8 mouse cellular contexts compared by ENCODE assay signal in genomic region chr7:128611799-128612411, GRCm38 (mm10). TPM values are rescaled to one million over a fixed set of nuclear protein-coding genes. Genes with fewer than 3 reads are reported as not detected.
DNase-seq lines count a peak whose midpoint lies in the region; ATAC-seq and TF ChIP-seq lines count a peak whose summit lies in the region.

No protein-coding gene starts in this region.

- no peak for DNase-seq in heart, adult 11 months
- DNase-seq in hindbrain, postnatal 0 days (ENCODE audit: low spot score) = no peak
- no peak for DNase-seq in gastrocnemius, postnatal 14 days
- no peak for DNase-seq in right cerebral cortex, postnatal 10 days (ENCODE audit: low spot score in 2 of 2)
- DNase-seq in urinary bladder, postnatal 14 days (ENCODE audit: low spot score) = no peak

- ATAC-seq in heart, embryonic 11.5 days (replicated peaks; ENCODE audit: insufficient number of reproducible peaks, low FRiP score, low TSS enrichment) = no peak
- ATAC-seq in embryonic facial prominence, embryonic 12.5 days (ENCODE audit: insufficient number of reproducible peaks, insufficient read depth, low FRiP score, low TSS enrichment) = no peak; the same call in 1 of the 2 replicates
- no peak for ATAC-seq in hindbrain, postnatal 0 days
- no peak for ATAC-seq in liver, embryonic 16.5 days (ENCODE audit: low read depth)

- TF ChIP-seq CTCF in hindbrain, postnatal 0 days (IDR thresholded peaks at IDR 0.05; ENCODE audit: low read depth) = no peak

- peak overlapping the region; percentile 69 for H3K4me3 ChIP-seq in heart, embryonic 11.5 days (ENCODE audit: low read depth, low read length)
- peak overlapping the region; percentile 82 for H3K4me3 ChIP-seq in embryonic facial prominence, embryonic 12.5 days
- H3K4me3 ChIP-seq in hindbrain, postnatal 0 days (ENCODE audit: low read length) = peak overlapping the region; percentile 95
- peak overlapping the region; percentile 86 for H3K4me3 ChIP-seq in liver, embryonic 16.5 days (ENCODE audit: low read depth, low read length)

- no peaks in the 10 kb centered on the region for H3K27me3 ChIP-seq in heart, embryonic 11.5 days (ENCODE audit: control insufficient read depth, insufficient read depth, low read length)
- no peaks in the 10 kb centered on the region for H3K27me3 ChIP-seq in embryonic facial prominence, embryonic 12.5 days
- H3K27me3 ChIP-seq in hindbrain, postnatal 0 days (ENCODE audit: insufficient read depth, low read length) = no peaks in the 10 kb centered on the region
- no peaks in the 10 kb centered on the region for H3K27me3 ChIP-seq in liver, embryonic 16.5 days (ENCODE audit: control insufficient read depth, insufficient read depth, low read depth, low read length)

- H3K4me1 ChIP-seq in heart, embryonic 11.5 days (ENCODE audit: control insufficient read depth, insufficient read depth, low read length) = no peaks in the 10 kb centered on the region; the same call in 1 of the 2 replicates
- H3K4me1 ChIP-seq in embryonic facial prominence, embryonic 12.5 days = peaks cover 5% of the 10 kb centered on the region; the same call in 1 of the 2 replicates
- no peaks in the 10 kb centered on the region for H3K4me1 ChIP-seq in hindbrain, postnatal 0 days (ENCODE audit: insufficient read depth, low read length)
- H3K4me1 ChIP-seq in liver, embryonic 16.5 days (ENCODE audit: control insufficient read depth, low read depth, low read length) = peaks cover 19% of the 10 kb centered on the region

- peak overlapping the region; percentile 57; the same call in 1 of the 2 replicates for H3K27ac ChIP-seq in heart, embryonic 11.5 days (ENCODE audit: low read depth, low read length)
- peak overlapping the region; percentile 75; the same call in 1 of the 2 replicates for H3K27ac ChIP-seq in embryonic facial prominence, embryonic 12.5 days
- H3K27ac ChIP-seq in hindbrain, postnatal 0 days = peak overlapping the region; percentile 82; the same call in 1 of the 2 replicates
- H3K27ac ChIP-seq in liver, embryonic 16.5 days (ENCODE audit: low read length) = peak overlapping the region; percentile 78

- peak overlapping the region; percentile 76 for H3K9ac ChIP-seq in heart, embryonic 11.5 days (ENCODE audit: low read depth, low read length)
- peak overlapping the region; percentile 82 for H3K9ac ChIP-seq in embryonic facial prominence, embryonic 12.5 days
- peak overlapping the region; percentile 89 for H3K9ac ChIP-seq in hindbrain, postnatal 0 days (replicated peaks; ENCODE audit: low read length)
- H3K9ac ChIP-seq in liver, embryonic 16.5 days (ENCODE audit: low read depth, low read length) = peak overlapping the region; percentile 76

- H3K4me2 ChIP-seq in heart, embryonic 11.5 days = peak overlapping the region; percentile 73
- peak overlapping the region; percentile 83 for H3K4me2 ChIP-seq in embryonic facial prominence, embryonic 12.5 days (replicated peaks)
- peak overlapping the region; percentile 86 for H3K4me2 ChIP-seq in hindbrain, postnatal 0 days (ENCODE audit: low read depth, low read length)
- H3K4me2 ChIP-seq in liver, embryonic 16.5 days (ENCODE audit: low read depth, low read length) = peak overlapping the region; percentile 91

- no peaks in the 10 kb centered on the region for H3K9me3 ChIP-seq in heart, embryonic 11.5 days (replicated peaks; ENCODE audit: control insufficient read depth, low read length)
- no peaks in the 10 kb centered on the region for H3K9me3 ChIP-seq in embryonic facial prominence, embryonic 12.5 days
- no peaks in the 10 kb centered on the region for H3K9me3 ChIP-seq in hindbrain, postnatal 0 days (ENCODE audit: low read length)
- no peaks in the 10 kb centered on the region for H3K9me3 ChIP-seq in liver, embryonic 16.5 days (replicated peaks; ENCODE audit: control insufficient read depth, low read length)

- intact Hi-C loops in gastrocnemius, postnatal 14 days (cut with DNase I; ENCODE audit: low total_unique reads) = no loop called here

- 22% methylated on average over 19 of the region's 22 CpGs for WGBS in heart, embryonic 11.5 days (ENCODE audit: insufficient replicate concordance)
- 16% methylated on average over 22 of the region's 22 CpGs for WGBS in embryonic facial prominence, embryonic 12.5 days
- 18% methylated on average over 22 of the region's 22 CpGs for WGBS in hindbrain, postnatal 0 days
- WGBS in liver, embryonic 16.5 days (ENCODE audit: insufficient replicate concordance) = 14% methylated on average over 22 of the region's 22 CpGs

- H3K36me3 ChIP-seq in heart, embryonic 11.5 days (ENCODE audit: control insufficient read depth, insufficient read depth, low read length) = no peaks in the 10 kb centered on the region
- H3K36me3 ChIP-seq in embryonic facial prominence, embryonic 12.5 days = no peaks in the 10 kb centered on the region
- H3K36me3 ChIP-seq in hindbrain, postnatal 0 days (ENCODE audit: insufficient read depth, low read length) = no peaks in the 10 kb centered on the region
- no peaks in the 10 kb centered on the region for H3K36me3 ChIP-seq in liver, embryonic 16.5 days (ENCODE audit: control insufficient read depth, insufficient read depth)

RNA-seq across cellular contexts. Expression of gene Inpp5f, which starts 0.8 kb away (rescaled TPM):
- 16.7 and 18.6 TPM in 2 replicates for polyA plus RNA-seq in heart, embryonic 11.5 days (2014; fragmentation: Nextera tagmentation; extraction: Ambion mirVana)
- 29.9 and 31.9 TPM in 2 replicates for polyA plus RNA-seq in embryonic facial prominence, embryonic 12.5 days (2016; fragmentation: Nextera tagmentation; extraction: Ambion mirVana)
- total RNA-seq in hindbrain, postnatal 0 days (2014; rRNA removed) = 288 and 298 TPM in 2 replicates
- 385 and 417 TPM in 2 replicates for polyA plus RNA-seq in hindbrain, postnatal 0 days (2015; fragmentation: Nextera tagmentation; extraction: Ambion mirVana)
- polyA plus RNA-seq in liver, embryonic 16.5 days (2015; fragmentation: Nextera tagmentation; extraction: Ambion mirVana) = 5.9 and 6.5 TPM in 2 replicates
- 1 to 10 TPM; 4.4 to 4.8 TPM for total RNA-seq in gastrocnemius, postnatal 14 days (2021)

Comparison
In these comparisons a context has a peak if more than half of its experiments do, and no peak if none do; other contexts are left out.
1. RNA of gene Inpp5f, which starts 0.8 kb away (polyA plus RNA-seq): 385 to 417 TPM in hindbrain, postnatal 0 days; 29.9 to 31.9 TPM in embryonic facial prominence, embryonic 12.5 days, 16.7 to 18.6 TPM in heart, embryonic 11.5 days and 5.9 to 6.5 TPM in liver, embryonic 16.5 days; every median in the first group is over 10 times any median in the second.
2. Peak in every context shown above with its lines, with median percentiles within 50 percentile points of each other: H3K27ac ChIP-seq, H3K4me2 ChIP-seq, H3K4me3 ChIP-seq and H3K9ac ChIP-seq.